Mouse (Mus musculus): ENCODE measurements around the gene Ucp2. TPM values are rescaled to one million over a fixed set of nuclear protein-coding genes. Genes with fewer than 3 reads are reported as not detected.

Gene Ucp2
- total and polyA plus RNA-seq, 2 experiments, result 12.2 to 45.2 TPM

DNA sequence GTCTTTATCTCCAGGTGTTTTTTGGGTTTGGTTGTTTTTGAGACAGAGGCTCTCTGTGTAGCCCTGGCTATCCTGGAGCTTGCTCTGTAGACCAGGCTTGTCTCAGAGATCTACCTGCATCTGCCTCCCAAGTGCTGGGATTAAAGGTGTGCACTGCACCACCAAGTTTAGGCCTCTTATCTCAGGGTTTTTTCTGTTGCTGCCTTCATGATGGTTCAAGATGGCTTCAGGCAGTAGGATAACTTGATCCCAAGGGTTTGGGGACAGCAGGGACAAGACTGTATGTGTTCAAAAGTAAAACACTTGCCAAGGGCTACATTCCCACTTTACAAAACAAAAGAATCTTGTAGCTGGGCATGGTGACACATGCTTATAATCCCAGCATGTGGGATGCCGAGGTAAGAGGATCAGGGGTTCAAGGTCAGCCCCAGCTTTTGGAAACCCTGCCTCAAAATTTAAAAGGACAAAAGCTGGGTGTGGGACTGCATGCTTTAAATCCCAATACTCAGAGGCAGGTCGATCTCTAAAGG is 8.8 kb downstream of the Ucp2 start:
- no peak for DNase-seq (ENCODE audit: extremely low read depth, low read depth, low spot score)
- H3K36me3 ChIP-seq (ENCODE audit: control insufficient read depth, insufficient read depth, low read length), result no peaks in the 10 kb centered on the region
- H3K27ac ChIP-seq (replicated peaks; ENCODE audit: insufficient read depth, low read depth, low read length), result no peak overlapping the region
- H3K9ac ChIP-seq (ENCODE audit: low read depth, low read length), result no peak overlapping the region
- H3K27me3 ChIP-seq (ENCODE audit: control insufficient read depth, insufficient read depth, low read length), result no peaks in the 10 kb centered on the region
- no peak overlapping the region for H3K4me3 ChIP-seq (ENCODE audit: insufficient read depth, low read depth, low read length)
- no peaks in the 10 kb centered on the region for H3K79me2 ChIP-seq (ENCODE audit: control insufficient read depth, insufficient read depth, low read length)
- no peaks in the 10 kb centered on the region; the same call in none of the 2 replicates for H3K4me1 ChIP-seq (ENCODE audit: control insufficient read depth, insufficient read depth, low read length)
- no peak for TF ChIP-seq CTCF (IDR thresholded peaks at IDR 0.05; ENCODE audit: low read depth, low read length)
- TF ChIP-seq POLR2A (IDR thresholded peaks at IDR 0.05; ENCODE audit: extremely low read depth, insufficient read depth, low read length), result no peak
- 36% methylated on average over 2 of the region's 2 CpGs for WGBS

- no peaks in the 10 kb centered on the region for H3K27me3 ChIP-seq (ENCODE audit: control insufficient read depth, insufficient read depth, low read length)
- no peak for DNase-seq (ENCODE audit: extremely low read depth, low read depth, low spot score)
- no peak overlapping the region for H3K27ac ChIP-seq (replicated peaks; ENCODE audit: insufficient read depth, low read depth, low read length)
- no peaks in the 10 kb centered on the region for H3K36me3 ChIP-seq (ENCODE audit: control insufficient read depth, insufficient read depth, low read length)
- no peak overlapping the region for H3K9ac ChIP-seq (ENCODE audit: low read depth, low read length)
- H3K4me3 ChIP-seq (ENCODE audit: insufficient read depth, low read depth, low read length), result no peak overlapping the region
- TF ChIP-seq POLR2A (IDR thresholded peaks at IDR 0.05; ENCODE audit: extremely low read depth, insufficient read depth, low read length) (no peak), CTCF (IDR thresholded peaks at IDR 0.05; ENCODE audit: low read depth, low read length) (no peak)
- no peaks in the 10 kb centered on the region; the same call in none of the 2 replicates for H3K4me1 ChIP-seq (ENCODE audit: control insufficient read depth, insufficient read depth, low read length)
- 68% methylated on average over 7 of the region's 7 CpGs for WGBS
- H3K79me2 ChIP-seq (ENCODE audit: control insufficient read depth, insufficient read depth, low read length), result no peaks in the 10 kb centered on the region
Measured at GRCm38 (mm10) chr7:100502374-100502922, 9.3 kb downstream of the Ucp2 start.

- H3K4me3 ChIP-seq (ENCODE audit: insufficient read depth, low read depth, low read length), result no peak overlapping the region
- no peaks in the 10 kb centered on the region for H3K27me3 ChIP-seq (ENCODE audit: control insufficient read depth, insufficient read depth, low read length)
- no peak overlapping the region for H3K27ac ChIP-seq (replicated peaks; ENCODE audit: insufficient read depth, low read depth, low read length)
- H3K9ac ChIP-seq (ENCODE audit: low read depth, low read length), result no peak overlapping the region
- no peaks in the 10 kb centered on the region for H3K36me3 ChIP-seq (ENCODE audit: control insufficient read depth, insufficient read depth, low read length)
- H3K79me2 ChIP-seq (ENCODE audit: control insufficient read depth, insufficient read depth, low read length), result no peaks in the 10 kb centered on the region
- no peaks in the 10 kb centered on the region; the same call in none of the 2 replicates for H3K4me1 ChIP-seq (ENCODE audit: control insufficient read depth, insufficient read depth, low read length)
- no peak for DNase-seq (ENCODE audit: extremely low read depth, low read depth, low spot score)
- TF ChIP-seq CTCF (IDR thresholded peaks at IDR 0.05; ENCODE audit: low read depth, low read length) (no peak), POLR2A (IDR thresholded peaks at IDR 0.05; ENCODE audit: extremely low read depth, insufficient read depth, low read length) (no peak)
- 77% methylated on average over 5 of the region's 5 CpGs for WGBS
Measured at GRCm38 (mm10) chr7:100503076-100503475, 9.9 kb downstream of the Ucp2 start.

GRCm38 (mm10) chr7:100504740-100505487 is 11.8 kb downstream of the Ucp2 start:
- Histone ChIP-seq H3K9ac (ENCODE audit: low read depth, low read length) (no peak overlapping the region), H3K4me3 (ENCODE audit: insufficient read depth, low read depth, low read length) (no peak overlapping the region), H3K27me3 (ENCODE audit: control insufficient read depth, insufficient read depth, low read length) (no peaks in the 10 kb centered on the region), H3K27ac (replicated peaks; ENCODE audit: insufficient read depth, low read depth, low read length) (no peak overlapping the region), H3K4me1 (ENCODE audit: control insufficient read depth, insufficient read depth, low read length) (no peaks in the 10 kb centered on the region; the same call in none of the 2 replicates), H3K36me3 (ENCODE audit: control insufficient read depth, insufficient read depth, low read length) (no peaks in the 10 kb centered on the region), H3K79me2 (ENCODE audit: control insufficient read depth, insufficient read depth, low read length) (no peaks in the 10 kb centered on the region)
- TF ChIP-seq CTCF (IDR thresholded peaks at IDR 0.05; ENCODE audit: low read depth, low read length) (no peak), POLR2A (IDR thresholded peaks at IDR 0.05; ENCODE audit: extremely low read depth, insufficient read depth, low read length) (no peak)
- 70% methylated on average over 13 of the region's 13 CpGs for WGBS
- DNase-seq (ENCODE audit: extremely low read depth, low read depth, low spot score), result no peak

DNA sequence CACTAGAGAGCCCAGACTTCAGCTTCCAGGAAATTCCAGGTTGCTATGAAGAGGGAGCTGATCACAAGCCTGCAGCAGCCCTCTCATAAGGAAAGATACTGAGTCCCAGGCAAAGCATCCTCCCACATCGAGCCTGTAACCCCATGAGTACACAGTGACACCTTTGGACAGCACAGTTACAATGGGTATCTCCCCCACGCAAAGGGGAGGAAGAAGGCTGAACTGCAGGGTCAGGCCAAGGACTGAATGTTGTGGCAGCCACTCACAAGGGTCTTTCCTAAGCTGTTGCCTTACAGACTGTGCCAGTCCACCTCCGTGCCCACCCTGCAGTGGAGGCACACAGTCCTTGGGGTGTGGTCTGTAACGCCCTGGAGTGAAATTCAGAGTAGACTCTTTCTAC is 13.4 kb downstream of the Ucp2 start:
- H3K9ac ChIP-seq (ENCODE audit: low read depth, low read length), result no peak overlapping the region
- no peaks in the 10 kb centered on the region for H3K27me3 ChIP-seq (ENCODE audit: control insufficient read depth, insufficient read depth, low read length)
- 63% methylated on average over 4 of the region's 4 CpGs for whole genome bisulfite sequencing
- DNase-seq (ENCODE audit: extremely low read depth, low read depth, low spot score), result no peak
- no peaks in the 10 kb centered on the region; the same call in none of the 2 replicates for H3K4me1 ChIP-seq (ENCODE audit: control insufficient read depth, insufficient read depth, low read length)
- H3K79me2 ChIP-seq (ENCODE audit: control insufficient read depth, insufficient read depth, low read length), result no peaks in the 10 kb centered on the region
- H3K36me3 ChIP-seq (ENCODE audit: control insufficient read depth, insufficient read depth, low read length), result no peaks in the 10 kb centered on the region
- H3K27ac ChIP-seq (replicated peaks; ENCODE audit: insufficient read depth, low read depth, low read length), result no peak overlapping the region
- H3K4me3 ChIP-seq (ENCODE audit: insufficient read depth, low read depth, low read length), result no peak overlapping the region
- no peak for TF ChIP-seq CTCF (IDR thresholded peaks at IDR 0.05; ENCODE audit: low read depth, low read length)
- TF ChIP-seq POLR2A (IDR thresholded peaks at IDR 0.05; ENCODE audit: extremely low read depth, insufficient read depth, low read length), result no peak
